Mouse (Mus musculus) gastrocnemius, adult 8-10 months (tissue): Measurements from ENCODE around the gene Eya2. TPM values are rescaled to one million over a fixed set of nuclear protein-coding genes. Genes with fewer than 3 reads are reported as not detected.
A peak's percentile ranks its signal among the peaks of the same experiment; 100 is the strongest.

Experiments used
- DNase-seq, 2 experiments: peaks; one replicate each; pipeline ENCODE4 v3.0.0; 2022; ENCODE audit warnings: low spot score in 2 of 2
- total RNA-seq, 4 experiments: library from RNA; stranded (reverse); gene quantifications; 2 replicates each; pipeline ENCODE4 v1.2.4; 2022

Gene Eya2
- total RNA-seq, 4 experiments from 2014 or later = 1.1 to 4.7 (median 1.7) TPM

DNA sequence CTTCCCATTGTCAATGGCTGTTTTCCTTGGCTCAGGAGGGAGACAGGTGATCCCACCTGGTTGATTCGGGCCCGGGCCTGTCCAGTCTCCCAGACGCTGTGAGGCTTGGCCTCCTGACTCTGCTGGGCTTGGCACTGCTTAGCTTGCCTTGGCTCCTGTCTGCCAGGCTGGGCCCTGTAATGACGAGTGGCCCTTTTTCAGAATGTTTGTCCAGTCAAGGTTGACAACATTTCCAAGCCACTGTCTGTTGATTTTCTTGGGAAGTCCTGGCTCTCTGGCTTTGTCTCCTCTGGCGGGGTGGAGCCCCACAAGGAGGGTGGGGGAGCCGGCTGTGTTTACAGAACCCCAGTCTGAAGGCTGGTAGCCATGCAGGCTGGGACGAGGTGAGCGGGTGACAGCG is 49.2 kb downstream of the Eya2 start:
- no peak for DNase-seq

DNA sequence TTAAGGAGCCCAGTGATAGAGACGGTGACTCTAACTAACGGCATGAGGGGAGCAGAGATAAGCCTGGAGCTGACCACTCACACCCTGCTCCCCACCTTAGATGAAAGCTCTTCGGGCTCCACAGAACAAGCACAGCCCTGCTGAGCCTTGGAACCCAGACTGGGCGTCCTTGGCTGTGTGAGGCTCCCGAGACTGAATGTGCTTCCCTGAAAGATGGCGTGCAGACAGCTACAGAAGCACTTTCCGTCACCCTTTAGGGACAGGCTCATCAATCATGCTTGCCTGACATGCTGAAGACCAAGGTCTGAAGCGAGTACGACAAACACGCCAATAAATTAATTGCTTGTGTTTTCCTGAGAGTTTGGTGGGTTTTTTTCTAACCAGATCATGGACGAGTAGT is 56.2 kb downstream of the Eya2 start:
- no peak for DNase-seq

DNA sequence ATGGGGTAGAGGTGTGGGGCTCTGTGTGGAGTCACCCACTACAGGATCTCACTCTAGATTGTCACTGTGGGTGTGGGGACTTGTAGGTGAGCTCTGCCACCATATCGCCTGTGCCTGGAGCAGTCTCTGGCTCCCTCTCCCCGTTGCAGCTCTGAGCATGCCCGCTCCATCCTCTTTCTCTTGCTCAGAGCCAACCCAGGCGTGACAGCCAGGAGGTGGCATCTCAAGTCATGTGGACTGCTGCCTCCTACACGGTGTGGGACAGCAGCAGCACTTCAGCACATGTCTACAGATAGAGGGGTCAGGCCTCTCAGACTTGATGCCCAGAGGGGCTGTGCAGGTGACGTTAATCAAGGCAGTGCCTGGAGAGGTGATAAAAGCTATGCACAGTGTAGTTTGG is 57.4 kb downstream of the Eya2 start:
- no peak for DNase-seq

DNA sequence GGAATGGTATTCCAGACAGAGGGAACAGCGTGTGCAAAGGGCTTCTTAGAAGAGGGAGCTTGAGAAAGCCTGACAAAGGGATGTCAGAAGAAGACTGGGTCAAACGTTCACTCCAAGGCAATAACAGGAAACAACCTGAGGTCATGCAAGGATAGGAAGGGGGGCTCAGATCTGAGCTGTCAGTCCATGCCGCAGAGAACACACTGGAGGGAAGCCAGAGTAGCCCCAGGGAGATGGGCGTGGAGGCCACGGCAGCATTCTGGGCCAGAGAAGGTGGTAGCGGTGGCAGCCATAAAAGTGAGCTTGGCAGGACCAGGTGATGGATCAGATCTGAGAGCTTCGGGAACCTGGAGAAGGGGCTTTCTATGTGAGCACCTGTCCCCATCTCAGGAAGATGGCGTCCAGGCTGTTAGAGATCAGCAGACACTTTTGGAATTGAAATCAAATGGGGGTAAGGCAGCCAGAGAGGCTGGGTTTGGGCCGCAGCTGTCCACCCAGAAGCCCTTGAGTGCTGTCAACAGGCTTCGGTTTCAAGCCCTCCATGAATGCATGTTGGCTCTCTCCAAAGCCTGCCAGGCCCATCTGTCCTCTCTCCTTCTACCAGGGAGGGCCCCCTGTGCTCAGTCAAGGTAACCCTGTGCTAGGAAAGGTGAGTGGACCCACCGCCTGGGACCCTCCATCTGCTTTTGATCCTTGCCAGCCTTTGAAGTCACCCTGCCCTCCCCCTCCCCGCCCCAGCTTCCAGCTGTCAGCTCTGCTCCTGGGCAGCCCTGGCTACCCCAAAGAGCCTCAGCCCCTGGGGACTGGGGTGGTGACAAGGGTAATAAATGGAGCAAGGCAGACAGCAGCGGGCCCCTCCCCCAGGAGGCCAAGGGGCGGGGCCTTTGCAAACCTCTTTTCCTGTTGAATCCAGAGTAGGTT is 58.4 kb downstream of the Eya2 start:
- DNase-seq = peak; percentile 34 to 68

DNA sequence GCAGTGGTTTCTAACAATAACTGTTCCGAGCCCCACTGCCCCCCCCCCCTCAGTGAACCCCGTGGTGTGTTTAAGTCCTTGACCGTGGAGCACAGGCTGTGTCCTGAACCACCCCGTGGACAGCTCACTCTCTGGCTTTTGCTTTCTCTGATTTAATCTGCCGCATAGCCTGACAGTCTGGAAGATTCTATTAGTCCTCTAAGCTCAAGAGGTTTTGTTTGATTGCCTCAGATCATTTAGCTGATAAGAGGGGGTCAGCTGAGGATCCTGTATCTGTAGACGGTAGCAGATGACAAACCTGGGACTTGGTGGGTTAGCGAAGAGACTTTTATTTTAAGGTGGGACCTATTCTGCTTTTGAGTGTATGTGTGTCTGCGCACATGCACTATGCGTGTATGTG is 59.3 kb downstream of the Eya2 start:
- no peak for DNase-seq

DNA sequence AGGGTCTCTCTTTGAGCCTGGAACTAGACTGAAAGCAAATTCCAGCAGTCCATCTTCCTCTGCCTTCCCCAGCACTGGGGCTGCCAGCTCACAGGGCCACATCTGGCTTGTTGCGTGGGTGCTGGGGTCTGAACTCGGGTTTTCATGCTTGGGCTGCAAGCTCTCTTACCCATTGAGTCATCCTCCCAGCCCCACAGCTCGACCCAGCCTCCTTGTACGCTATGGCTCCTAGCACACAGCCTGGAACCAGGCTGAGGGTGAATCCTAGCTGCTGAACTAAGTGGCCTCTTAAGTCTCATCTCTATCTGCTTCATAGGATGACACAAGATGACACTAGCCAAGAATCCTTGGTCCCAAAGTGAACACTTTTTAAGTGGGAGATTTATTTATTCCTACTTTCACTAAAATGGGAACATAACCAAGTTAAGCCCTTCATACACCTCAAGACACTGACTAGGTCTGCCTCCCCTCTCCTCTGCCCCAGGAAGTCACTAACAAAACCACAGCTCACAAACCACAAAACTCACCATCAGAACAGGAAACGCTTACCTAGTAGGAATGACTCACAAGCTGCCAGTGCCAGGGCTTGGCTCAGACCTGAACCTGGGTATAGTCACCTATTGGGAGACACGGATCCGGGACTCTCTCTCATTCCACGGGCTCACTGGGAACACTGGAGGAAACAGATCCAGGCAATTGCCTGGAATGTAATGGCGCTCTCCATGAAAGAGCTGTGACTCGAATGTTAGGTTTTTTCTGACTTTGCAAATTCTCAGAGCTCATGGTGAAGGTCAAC is 60.1 kb downstream of the Eya2 start:
- DNase-seq = no peak

DNA sequence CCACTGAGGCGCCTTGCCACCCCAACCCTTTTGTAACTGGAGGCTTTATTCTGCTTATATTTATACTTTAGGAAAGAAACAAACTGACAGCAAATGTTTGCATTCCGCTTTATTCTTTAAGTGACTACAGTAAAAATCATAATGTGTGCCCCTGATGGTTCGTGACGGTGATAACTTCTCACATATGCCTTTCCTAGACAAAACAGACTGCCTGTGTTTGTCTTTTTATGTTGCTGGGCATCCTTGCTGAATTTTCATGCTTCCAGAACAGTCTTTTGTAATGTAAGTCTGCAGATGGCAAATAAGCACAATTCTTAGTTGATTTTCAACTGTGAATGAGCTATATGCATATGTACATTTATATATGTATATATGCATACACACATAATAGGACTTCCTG is 61.7 kb downstream of the Eya2 start:
- DNase-seq = no peak

DNA sequence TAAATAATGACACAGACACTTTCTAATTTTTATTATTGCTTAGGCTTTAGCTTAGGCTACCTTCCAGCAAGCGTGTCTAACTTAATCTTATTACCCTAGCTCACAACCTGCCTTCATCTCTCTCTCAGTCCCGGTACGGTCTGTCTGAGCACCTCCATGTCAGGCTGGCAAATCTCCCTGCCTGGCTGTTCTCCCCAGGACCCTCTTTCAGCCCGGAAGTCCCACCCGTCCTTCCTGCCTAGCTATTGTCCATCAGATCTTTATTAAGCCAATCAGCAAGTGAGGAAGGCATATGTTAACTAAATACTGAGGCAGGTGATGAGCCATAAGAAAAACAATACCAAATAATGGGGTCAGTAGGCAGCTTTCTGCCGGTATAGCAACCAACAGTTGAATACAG is 62.1 kb downstream of the Eya2 start:
- no peak for DNase-seq

DNA sequence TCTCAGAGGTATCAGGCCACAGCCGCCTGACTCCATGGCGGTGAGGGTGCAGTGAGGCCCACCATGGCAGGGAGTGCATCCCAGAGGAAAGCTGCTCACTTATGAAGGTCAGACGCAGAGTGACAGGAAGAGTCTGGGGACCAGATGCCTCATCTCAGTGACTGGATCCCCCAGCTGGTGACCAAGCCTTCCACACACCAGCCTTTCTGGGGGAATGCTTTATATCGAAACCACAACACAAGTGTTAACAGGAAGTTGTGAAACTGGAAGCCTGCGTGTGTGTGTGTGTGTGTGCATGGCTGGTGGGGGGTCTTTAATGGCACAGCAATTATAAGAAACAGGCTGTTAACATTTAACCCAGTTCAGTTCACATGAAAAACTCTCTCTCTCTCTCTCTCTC is 64.7 kb downstream of the Eya2 start:
- no peak for DNase-seq

DNA sequence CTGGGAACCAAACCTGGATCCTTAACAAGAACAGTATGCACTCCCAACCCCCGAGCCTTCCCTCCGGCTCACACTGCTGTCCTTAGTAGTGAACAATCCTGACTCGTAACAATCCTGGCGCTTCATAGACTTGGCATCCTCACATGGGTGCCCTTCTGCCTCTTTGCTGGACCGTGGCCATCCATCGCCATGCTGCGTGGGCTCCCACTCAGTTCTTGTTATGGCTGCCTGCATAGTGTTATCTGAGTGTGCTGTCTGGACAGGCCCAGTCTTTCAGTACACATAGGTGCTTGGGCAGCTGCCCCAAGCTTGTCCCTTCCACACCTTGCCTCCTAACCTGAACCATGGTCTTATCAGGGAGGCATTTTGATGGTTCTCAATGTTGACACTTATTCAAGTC is 68.4 kb downstream of the Eya2 start:
- no peak for DNase-seq

DNA sequence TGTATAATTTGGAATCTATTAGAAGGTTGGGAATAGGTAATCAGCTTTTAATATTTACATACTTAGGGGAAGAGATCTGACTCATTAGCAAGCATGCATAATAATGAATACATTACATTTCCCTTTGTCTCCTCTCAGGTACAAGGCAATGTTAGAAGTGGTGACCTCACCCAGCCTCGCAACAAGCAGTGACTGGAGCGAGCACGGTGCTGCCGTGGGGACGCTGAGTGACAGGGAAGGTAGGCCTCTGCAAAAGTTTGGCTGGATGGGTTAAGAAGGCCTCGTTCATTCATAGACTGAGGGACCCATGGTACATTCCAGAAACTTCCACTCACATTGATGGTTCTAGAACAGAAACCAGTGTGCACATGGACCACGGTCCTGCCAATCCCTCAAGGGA is 69.8 kb downstream of the Eya2 start:
- DNase-seq = no peak

DNA sequence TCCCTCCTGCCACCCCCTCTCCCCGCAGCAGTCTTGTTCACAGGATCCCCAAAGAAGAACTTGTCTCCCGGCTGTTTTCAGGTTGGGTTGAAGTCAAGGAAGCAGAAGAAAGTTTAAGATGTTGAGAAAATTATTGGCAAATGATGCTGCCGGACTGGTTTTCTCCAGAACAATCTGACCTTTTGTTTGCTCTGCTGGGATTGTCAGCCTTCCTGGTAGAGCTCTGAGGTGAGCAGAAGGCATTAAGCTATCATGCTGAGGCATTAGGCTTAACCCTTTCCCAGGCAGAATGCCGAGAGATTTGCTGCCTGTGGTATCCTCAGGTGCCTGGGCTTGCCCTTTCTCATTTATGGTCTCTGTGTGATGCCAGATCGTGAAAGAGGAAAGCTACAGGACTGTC is 70.3 kb downstream of the Eya2 start:
- DNase-seq = no peak

DNA sequence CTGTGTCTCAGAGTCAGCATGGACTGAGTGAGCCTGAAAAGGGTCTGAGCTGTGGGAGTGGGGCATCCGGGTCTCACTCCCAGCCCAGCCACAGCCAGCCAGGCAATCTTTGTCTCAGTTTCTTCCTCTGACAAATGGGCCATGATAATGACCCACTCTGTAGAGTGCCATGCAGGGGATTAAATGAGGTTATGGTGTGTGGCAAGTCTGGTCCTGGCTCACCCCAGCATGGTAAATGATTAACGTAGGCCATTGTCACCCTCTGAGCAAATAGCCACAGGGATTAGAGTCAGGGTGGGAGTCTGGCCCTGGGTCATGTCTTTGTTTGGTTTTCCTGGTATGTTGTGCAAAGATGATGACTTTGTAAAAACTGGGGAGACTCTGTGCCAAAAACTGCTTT is 72.3 kb downstream of the Eya2 start:
- DNase-seq = no peak

DNA sequence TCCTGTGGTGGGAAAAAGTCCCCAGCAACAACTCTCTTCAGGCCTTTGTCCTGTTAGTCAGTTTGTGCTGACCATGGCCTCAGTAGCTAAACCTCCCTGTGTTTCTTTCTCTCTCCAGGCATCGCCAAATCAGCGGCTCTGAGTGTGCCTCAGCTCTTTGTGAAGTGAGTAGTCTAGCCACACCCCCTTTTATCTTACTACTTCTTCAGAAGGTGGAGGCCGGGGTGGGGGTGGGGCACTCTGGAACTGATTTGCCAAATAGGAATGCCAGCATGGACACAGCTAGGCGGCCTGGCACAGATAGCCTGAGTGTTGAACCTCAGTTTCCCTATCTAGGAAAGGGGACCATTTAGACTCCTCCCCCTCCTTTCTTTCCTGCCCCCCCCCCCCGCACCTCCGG is 87.9 kb downstream of the Eya2 start:
- no peak for DNase-seq

DNA sequence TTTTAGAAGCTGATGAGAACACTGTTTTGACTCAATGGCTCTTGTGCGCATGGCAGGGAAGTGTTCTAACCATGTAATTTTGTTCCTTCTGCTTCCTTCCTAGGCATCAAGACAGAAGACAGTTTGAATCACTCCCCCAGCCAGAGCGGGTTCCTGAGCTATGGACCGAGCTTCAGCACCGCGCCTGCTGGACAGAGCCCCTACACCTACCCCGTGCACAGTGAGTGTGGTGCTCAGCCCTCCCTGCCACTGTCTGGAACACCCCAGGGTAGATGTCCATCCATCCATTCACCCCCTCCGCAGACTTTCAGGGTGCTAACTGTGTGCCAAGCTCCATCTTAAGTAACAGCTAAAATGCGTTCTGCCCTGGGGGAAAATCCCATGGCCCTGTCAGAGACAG is 92.7 kb downstream of the Eya2 start:
- no peak for DNase-seq

DNA sequence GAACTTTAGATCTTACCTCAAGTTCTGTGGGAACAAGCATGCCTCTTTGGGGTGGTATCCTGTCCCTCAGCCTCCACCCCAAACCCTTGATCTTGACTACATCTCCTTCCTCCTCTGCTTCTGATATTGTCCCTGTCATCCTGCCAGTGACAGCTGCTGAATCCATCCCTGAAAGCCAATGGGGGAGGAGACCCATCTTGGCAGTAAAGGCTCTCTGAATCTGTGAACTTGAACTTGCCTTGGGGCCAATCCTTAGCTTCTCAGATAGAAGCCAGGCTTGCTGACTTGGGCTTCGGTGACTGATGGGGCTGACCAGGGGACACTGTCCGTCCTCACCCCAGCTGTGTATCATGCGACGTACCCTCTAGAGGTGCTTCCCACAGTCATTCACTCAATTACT is 94.1 kb downstream of the Eya2 start:
- DNase-seq = no peak

DNA sequence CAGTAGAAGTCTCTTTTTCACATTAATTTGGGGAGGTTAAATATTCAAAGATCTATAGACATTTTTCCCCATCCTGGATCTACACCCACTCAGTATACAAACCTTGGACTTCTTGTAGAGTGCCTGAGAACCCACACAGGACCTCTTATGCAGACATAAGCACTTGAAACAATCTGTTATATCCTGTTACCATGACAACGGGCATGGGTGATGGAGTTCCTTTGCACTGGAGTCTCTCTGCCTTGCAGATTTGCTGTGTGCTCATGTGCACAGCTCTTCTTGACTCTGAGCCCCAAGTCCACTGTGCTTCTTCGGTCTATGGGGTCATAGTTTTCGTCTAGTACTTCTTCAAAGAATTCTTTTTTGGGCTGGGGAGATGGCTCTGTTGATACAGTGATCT is 96.2 kb downstream of the Eya2 start:
- DNase-seq = no peak

DNA sequence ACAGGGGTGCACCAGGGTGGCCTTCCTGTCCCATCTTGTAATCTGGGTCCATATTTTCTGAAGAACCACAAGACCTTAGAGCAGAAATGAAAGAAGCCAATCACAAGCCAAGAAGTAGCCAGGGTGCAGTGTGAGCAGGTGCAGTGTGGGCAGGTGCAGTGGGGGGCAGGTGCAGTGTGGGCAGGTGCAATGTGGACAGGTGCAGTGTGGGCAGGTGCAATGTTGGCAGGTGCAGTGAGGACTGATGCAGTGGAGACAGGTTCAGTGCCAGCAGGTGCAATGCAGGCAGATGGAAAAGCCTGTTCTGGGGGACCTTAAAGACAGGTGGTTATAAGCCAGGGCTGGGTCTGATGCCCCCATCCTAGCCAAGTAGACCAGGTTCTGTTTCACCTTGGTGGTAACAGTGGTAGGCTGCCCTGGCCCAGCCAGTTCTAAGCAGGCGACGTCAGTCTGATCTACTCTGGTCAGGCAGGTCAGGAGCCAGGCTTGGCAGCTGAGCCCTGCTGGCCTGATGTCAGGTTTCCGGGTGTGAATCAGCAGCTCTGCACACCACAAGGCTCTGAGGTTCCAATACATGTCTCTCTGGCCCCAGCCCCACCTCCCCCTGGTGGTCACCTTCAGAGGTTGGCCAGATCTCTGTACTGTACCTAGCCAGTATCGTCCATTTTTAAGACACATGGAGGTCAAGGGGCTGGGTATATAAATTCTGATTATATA is 98.3 kb downstream of the Eya2 start:
- DNase-seq = peak; percentile 34 to 66

DNA sequence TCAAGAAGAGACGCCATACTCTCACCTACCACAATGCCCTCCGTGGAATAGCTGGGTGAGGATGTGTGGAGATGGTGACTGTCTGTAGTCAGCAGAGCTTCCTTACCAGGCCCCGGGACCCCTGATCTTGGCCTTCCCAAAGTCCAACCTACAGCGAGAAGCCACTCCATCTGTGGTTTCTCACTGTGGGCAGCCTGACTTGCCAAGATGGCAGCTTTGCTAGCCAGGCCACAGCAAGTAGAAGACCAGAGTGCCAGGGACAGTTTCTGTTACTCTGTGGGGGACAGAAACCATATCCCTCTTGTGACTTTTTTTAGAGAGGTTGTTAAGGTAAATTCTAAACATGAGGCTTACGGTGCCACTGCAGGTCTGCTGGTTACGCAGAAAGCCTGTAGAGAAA is 99.9 kb downstream of the Eya2 start:
- no peak for DNase-seq

DNA sequence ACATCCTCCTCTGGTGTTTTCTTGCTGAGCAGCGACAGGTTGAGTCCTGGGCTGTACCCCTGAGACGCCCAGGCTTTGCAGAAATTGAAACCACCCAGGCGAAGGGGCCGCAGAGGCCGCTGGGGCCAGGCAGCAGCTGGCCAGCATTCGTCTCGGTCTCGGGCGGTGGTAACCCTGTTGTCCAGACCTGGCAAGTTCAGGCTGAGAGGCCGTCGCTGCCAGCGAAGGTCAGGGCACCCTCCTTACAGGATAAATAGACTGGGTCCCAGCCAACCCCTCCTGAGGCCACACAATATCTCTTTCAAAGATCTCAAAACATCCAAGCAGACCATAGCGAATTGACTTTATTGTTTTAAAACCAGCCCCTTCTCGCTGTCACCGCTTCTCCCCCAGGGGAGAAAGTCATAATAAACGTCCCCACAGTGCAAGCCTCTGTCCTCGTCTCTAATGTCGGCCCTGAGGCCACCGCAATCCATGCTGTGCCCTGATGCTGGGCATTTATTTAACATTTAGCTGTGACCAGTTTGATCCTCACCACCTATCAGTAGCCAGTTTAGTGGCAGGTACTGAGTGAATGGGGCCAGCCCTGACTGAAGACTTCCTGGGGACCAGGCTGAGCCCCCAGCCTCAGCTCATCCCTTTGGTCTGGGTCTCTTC is 105.5 kb downstream of the Eya2 start:
- DNase-seq = no peak

DNA sequence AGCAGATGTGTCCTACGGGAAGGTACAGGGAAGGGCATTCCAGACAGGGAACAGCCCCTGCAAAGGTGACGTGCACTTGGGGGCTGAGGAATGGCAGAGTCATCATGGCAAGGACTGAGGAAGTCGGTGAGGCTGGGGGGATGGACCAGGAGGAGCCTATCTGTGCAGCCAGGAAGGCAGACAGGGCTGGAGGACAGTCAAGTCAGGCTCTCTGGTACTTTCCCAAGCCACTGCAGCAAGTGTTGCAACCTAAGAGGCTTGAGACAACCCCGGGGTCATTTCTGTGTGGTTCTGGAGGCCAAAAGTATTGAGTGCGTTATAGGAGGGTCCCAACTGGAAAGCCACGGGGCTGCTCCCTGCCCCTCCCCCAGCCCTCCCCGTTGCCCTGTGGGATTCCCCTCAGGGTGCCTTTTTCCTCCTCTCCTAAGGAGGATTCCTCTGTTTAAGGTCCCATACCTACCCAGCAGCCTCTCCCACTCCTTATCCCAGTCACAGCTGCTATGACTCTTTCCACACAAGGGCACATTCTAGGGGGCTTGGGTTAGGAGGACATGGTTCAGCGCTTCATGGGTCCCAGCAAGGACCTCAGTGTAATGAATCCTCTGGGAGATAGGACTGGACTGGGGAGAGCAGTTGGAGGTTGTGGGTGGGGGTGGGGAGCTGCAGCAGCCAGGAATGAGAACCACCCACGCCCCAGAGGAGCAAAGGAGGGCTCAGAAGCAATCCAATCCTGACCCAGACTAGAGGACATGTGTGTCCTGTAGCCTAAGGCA is 108.4 kb downstream of the Eya2 start:
- no peak for DNase-seq
